Mouse (Mus musculus) limb, embryonic 12.5 days (tissue): Measurements from ENCODE around the gene Rhob. TPM values are rescaled to one million over a fixed set of nuclear protein-coding genes. Genes with fewer than 3 reads are reported as not detected.

Source experiments
- ATAC-seq: fragments of 200-750 bp; cut with Nextera tagmentation; 2 replicates; pipeline ENCODE4 v1.8.0; 2017; ENCODE audit warnings: low read depth, moderate TSS enrichment; ENCODE audit not compliant: insufficient number of reproducible peaks, insufficient read depth, low FRiP score, low TSS enrichment
- H3K27ac ChIP-seq: fragments of 300-500 bp; sonication (generic); 2 replicates; pipeline ENCODE4 v1.5.1; 2016; ENCODE audit warnings: mild to moderate bottlenecking, moderate library complexity
- H3K27me3 ChIP-seq: fragments of 300-500 bp; sonication (generic); 2 replicates; pipeline ENCODE4 v1.6.1; 2016; ENCODE audit warnings: mild to moderate bottlenecking, moderate library complexity
- H3K36me3 ChIP-seq: fragments of 300-500 bp; sonication (generic); 2 replicates; pipeline ENCODE4 v1.6.1; 2016; ENCODE audit warnings: mild to moderate bottlenecking, moderate library complexity
- H3K4me1 ChIP-seq: fragments of 300-500 bp; sonication (generic); replicated peaks from 2 replicates; pipeline ENCODE4 v1.6.1; 2016
- H3K4me2 ChIP-seq: fragments of 300-500 bp; sonication (generic); 2 replicates; pipeline ENCODE4 v1.6.1; 2016; ENCODE audit warnings: mild to moderate bottlenecking, moderate library complexity
- H3K4me3 ChIP-seq: fragments of 300-500 bp; sonication (generic); replicated peaks from 2 replicates; pipeline ENCODE4 v1.5.1; 2016; ENCODE audit warnings: mild to moderate bottlenecking
- H3K9ac ChIP-seq: fragments of 300-500 bp; sonication (generic); replicated peaks from 2 replicates; pipeline ENCODE4 v1.6.1; 2016; ENCODE audit warnings: mild to moderate bottlenecking, moderate library complexity
- H3K9me3 ChIP-seq: fragments of 300-500 bp; sonication (generic); 2 replicates; pipeline ENCODE4 v1.6.1; 2016; ENCODE audit warnings: mild to moderate bottlenecking, moderate library complexity
- WGBS: fragments of 180-500 bp; shearing (Covaris S2); methylation state at CpG from one replicate; pipeline ENCODE4 v1.1.7; 2016; 5-methylcytosine and 5-hydroxymethylcytosine counted together
- polyA plus RNA-seq: library from polyadenylated mRNA; unstranded; fragments of >200 nt; fragmentation: Nextera tagmentation; extraction: Ambion mirVana; gene quantifications from 2 replicates; pipeline ENCODE4 v1.2.1, GENCODE M21; 2016

Rhob gene
- polyA plus RNA-seq, 1 experiment from 2014 or later = 35.1 TPM

DNA sequence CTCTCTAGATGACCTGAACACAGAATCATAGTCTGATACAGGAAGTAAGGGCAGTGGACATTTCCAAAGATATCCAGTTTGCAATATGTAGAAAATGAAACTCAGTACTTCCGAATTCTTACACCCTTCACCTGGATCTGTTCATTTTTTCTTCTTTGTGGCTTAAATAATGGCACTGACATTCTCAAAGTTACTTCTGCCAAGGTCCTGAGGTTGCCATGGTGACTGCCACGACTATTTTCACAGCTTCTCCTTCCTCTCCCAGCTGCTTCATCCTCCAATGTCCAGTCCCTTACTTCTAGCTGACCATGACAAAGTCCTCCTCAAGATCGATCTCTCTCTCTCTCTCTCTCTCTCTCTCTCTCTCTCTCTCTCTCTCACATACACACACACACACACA is 6.4 kb downstream of the Rhob start:
- ATAC-seq = no peak
- Histone ChIP-seq H3K4me2 (no peak overlapping the region), H3K36me3 (no peaks in the 10 kb centered on the region), H3K27me3 (no peaks in the 10 kb centered on the region), H3K4me1 (peaks cover 23% of the 10 kb centered on the region), H3K27ac (no peak overlapping the region), H3K9ac (no peak overlapping the region), H3K9me3 (no peaks in the 10 kb centered on the region), H3K4me3 (no peak overlapping the region)
- 61% methylated on average over 3 of the region's 3 CpGs for WGBS

DNA sequence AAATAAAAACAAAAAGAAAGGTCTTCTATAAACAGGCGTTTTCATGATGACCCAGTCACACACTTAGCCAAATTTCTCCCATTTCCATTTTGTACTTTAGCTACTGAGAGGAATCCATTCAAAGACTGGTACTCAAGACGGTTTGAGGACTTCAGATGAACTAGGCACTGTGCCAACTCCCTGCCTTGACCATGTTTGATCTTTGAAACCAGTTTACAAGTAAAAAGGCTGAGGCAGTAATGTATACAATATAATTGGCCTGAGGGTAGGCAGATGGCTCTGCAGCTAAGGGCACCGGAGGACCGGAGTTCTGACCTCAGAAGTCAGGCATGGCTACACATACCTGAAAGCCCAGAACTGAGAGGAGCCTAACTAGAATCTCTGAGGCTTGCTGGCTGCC is 10.7 kb downstream of the Rhob start:
- no peak overlapping the region for H3K4me3 ChIP-seq
- H3K4me1 ChIP-seq = 0 out of 2 replicates have a peak, but pooled peaks cover 3% of the 10 kb centered on the region
- no peaks in the 10 kb centered on the region for H3K9me3 ChIP-seq
- H3K27ac ChIP-seq = no peak overlapping the region
- no peak overlapping the region for H3K9ac ChIP-seq
- H3K36me3 ChIP-seq = no peaks in the 10 kb centered on the region
- 62% methylated on average over 4 of the region's 4 CpGs for WGBS
- ATAC-seq = no peak
- no peak overlapping the region for H3K4me2 ChIP-seq
- no peaks in the 10 kb centered on the region for H3K27me3 ChIP-seq

DNA sequence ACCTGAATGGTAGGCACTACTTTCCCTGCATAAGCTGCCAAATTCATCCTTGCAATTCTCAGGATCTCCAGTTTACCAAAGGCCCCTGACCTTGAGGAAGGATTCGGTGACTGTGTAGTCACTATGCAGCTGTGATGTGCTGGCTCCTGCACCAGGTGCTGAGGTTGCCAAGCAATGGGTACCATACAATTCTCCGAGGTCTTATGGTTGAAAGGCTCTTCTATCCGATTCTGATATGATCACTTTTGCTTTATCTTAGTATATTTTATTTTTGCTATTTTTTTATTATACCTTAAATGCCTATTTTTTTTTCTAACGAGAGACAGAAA is 11.2 kb downstream of the Rhob start:
- Histone ChIP-seq H3K27ac (no peak overlapping the region), H3K9ac (no peak overlapping the region), H3K27me3 (no peaks in the 10 kb centered on the region), H3K9me3 (no peaks in the 10 kb centered on the region), H3K4me1 (0 out of 2 replicates have a peak, but pooled peaks cover 3% of the 10 kb centered on the region), H3K36me3 (no peaks in the 10 kb centered on the region), H3K4me2 (no peak overlapping the region), H3K4me3 (no peak overlapping the region)
- 91% methylated on average over 4 of the region's 4 CpGs for whole genome bisulfite sequencing
- ATAC-seq = no peak

DNA sequence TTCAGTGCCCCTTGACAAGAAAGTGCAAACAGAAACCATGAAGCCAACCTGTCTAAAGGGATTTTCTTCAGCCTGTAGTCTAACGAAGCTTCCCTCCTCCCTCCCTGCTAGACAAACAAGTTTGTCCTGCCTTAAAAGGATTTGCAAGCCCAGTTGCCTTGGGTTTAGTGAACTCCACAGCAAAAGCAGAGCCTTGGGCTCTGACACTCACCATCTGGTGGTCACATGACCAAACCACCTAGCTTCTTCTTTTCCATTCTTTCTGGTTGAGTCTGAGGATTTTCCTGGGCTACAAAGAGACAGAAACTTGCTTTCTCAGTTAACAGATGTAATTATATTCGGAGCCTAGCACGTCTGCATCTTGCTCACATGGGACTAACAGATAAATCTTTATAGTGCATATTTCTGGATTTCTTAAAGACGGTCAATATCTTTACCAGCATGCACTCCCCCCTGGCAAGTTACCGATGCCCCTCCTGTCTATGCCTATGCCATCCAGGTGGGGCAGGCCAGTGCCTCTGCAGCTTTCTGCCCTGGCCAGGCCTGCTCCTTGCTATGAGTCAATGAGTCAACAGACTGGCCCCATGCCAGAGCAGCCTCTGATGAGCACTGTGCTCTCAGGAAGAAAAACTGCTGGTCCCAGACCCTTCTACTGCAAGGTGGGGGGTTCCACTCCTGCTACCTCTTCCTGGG is 11.7 kb downstream of the Rhob start:
- WGBS = 72% methylated on average over 5 of the region's 5 CpGs
- Histone ChIP-seq H3K4me3 (no peak overlapping the region), H3K4me1 (0 out of 2 replicates have a peak, but pooled peaks cover 3% of the 10 kb centered on the region), H3K36me3 (no peaks in the 10 kb centered on the region), H3K4me2 (no peak overlapping the region), H3K9me3 (no peaks in the 10 kb centered on the region), H3K27ac (no peak overlapping the region), H3K27me3 (no peaks in the 10 kb centered on the region), H3K9ac (no peak overlapping the region)
- peak; percentile 66 for ATAC-seq

DNA sequence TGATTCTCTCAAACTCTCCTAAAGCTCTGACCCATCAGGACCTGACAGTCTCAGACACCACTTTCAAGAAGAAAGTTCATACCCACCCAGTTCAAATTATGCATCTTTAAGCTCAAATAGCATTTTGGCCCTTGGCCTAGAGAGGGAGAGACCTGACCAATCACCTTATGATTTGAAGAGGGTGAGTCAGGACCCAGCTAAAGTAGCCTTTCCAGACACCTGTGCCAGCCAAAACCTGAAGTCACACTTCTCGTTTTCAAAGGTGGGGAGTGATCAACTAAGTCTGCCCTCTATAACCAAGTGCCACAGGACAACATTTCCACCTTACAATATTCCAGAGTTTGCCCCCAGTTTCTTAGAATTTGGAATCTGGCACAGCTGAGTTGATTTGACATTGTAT is 12.5 kb downstream of the Rhob start:
- Histone ChIP-seq H3K4me1 (0 out of 2 replicates have a peak, but pooled peaks cover 3% of the 10 kb centered on the region), H3K9me3 (no peaks in the 10 kb centered on the region), H3K4me2 (no peak overlapping the region), H3K9ac (no peak overlapping the region), H3K4me3 (no peak overlapping the region), H3K27me3 (no peaks in the 10 kb centered on the region), H3K36me3 (no peaks in the 10 kb centered on the region), H3K27ac (no peak overlapping the region)
- ATAC-seq = no peak
- WGBS = 78% methylated on average over 1 of the region's 1 CpGs

DNA sequence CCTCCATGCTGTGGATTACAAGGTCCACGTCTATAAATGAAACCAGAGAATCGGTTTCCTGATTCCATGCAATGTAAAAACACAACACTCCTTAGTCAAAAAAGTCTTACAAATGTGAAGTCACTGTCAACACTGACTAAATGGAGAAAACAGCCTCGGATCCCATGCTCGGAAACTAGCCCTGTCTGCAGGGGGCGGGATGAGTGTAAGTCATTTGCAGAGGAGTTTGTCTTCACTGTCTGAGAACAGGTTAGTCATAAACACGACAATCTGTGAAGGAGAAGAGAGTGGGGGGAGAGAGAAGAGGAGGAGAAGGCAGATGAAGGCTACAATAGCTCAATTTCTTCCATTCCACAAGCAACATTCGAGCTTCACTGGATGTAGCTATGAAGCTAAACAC is 14.6 kb downstream of the Rhob start:
- Histone ChIP-seq H3K9me3 (no peaks in the 10 kb centered on the region), H3K27ac (no peak overlapping the region), H3K9ac (no peak overlapping the region), H3K4me2 (no peak overlapping the region), H3K4me1 (peaks cover 7% of the 10 kb centered on the region; the same call in 1 of the 2 replicates), H3K4me3 (no peak overlapping the region), H3K27me3 (no peaks in the 10 kb centered on the region), H3K36me3 (no peaks in the 10 kb centered on the region)
- 74% methylated on average over 7 of the region's 7 CpGs for WGBS
- no peak for ATAC-seq

DNA sequence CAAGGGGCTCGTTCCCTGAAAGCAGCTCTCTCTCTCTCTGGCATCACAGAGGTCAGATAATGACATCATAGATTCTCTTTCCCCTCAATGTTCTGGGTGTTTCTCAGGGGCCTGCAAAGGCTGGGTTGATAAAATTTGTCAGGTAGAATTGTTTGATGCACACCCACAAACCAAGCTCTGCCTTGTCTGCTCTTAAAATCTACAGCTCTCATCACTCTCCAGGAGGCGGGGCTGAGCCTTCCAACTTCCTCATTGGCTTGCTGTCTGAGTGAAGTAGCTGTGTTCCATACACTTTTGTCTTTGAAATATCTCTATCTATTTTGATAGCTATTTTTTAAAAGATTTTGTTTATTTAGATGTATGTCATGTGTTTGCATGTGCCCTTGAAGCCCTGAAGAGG is 17.6 kb downstream of the Rhob start:
- Histone ChIP-seq H3K4me1 (peaks cover 4% of the 10 kb centered on the region; the same call in 1 of the 2 replicates), H3K27me3 (no peaks in the 10 kb centered on the region), H3K27ac (no peak overlapping the region), H3K9me3 (no peaks in the 10 kb centered on the region), H3K4me3 (no peak overlapping the region), H3K36me3 (no peaks in the 10 kb centered on the region), H3K9ac (no peak overlapping the region), H3K4me2 (no peak overlapping the region)
- no peak for ATAC-seq
- 56% methylated on average over 2 of the region's 2 CpGs for WGBS

DNA sequence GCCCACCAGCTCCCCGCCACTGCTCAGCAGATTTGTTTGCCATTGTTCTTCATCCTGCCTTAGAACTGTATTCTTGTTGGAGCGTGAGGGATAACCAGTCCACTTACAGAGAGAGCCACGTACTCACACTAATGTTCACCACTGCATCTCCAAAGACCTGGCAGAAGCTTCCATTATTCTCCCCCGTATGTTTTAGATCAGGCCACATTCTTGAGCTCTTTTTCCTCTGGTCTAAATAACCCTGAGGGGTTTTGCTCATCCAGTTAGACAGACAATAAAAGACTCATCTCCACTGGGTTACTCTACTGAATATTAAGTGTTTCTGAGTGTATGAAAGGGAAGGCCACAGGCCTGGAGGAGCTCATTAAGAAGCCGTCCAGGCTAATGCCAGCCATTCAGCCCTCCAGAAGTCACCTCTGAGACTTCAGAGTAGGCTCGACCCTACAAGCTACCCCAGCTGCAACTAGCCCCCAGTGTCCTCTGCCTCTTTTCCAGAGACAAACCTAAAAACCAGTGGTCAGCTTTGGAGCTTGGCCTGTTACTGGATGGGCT is 24.9 kb downstream of the Rhob start:
- no peaks in the 10 kb centered on the region for H3K27me3 ChIP-seq
- 58% methylated on average over 6 of the region's 6 CpGs for WGBS

DNA sequence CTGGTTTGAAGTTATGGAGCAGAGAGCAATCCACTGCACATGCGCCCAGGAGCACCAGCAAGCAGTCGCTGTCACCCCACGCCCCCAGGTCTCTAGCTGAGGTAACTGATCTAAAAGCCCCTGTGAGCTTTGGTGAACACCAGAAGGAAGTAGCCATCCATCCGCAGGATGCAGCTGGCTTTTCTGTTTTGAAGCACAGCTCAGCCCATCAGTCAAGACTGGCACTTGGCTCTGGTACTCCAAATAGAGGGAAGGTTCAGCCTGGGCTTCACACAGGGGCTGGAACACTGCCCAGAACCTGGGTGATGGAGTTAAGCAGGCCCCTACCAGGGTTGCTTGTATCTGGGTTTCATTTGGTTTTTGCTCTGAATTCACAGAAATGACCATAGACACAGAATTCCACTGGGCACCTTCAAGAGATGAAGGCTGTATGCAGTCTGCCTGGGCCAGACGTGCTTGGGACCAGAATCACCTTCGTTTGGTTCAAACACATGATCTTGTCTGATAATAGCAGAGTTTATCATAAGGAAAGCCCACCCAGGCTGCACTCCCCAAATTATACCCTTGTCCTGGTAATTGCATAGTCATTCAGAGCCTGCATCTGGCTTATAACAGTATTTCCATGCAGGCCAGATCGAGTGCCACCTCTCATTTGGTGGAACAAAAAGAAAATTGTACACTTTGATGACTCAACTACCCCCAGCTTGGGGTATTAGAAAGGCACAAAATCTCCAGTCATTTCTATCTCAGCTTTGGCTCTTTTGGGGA is 27.0 kb downstream of the Rhob start:
- Histone ChIP-seq H3K4me1 (no peaks in the 10 kb centered on the region), H3K4me3 (no peak overlapping the region), H3K27me3 (no peaks in the 10 kb centered on the region), H3K27ac (no peak overlapping the region), H3K36me3 (no peaks in the 10 kb centered on the region), H3K4me2 (no peak overlapping the region), H3K9me3 (no peaks in the 10 kb centered on the region), H3K9ac (no peak overlapping the region)
- ATAC-seq = no peak
- WGBS = 76% methylated on average over 7 of the region's 7 CpGs

More for the DNA sequence above, 24.9 kb downstream of the Rhob start:
- H3K9ac ChIP-seq = no peak overlapping the region
- no peak overlapping the region for H3K4me2 ChIP-seq
- no peak overlapping the region for H3K27ac ChIP-seq
- ATAC-seq = no peak
- H3K36me3 ChIP-seq = no peaks in the 10 kb centered on the region
- H3K9me3 ChIP-seq = no peaks in the 10 kb centered on the region
- H3K4me1 ChIP-seq = no peaks in the 10 kb centered on the region
- H3K4me3 ChIP-seq = no peak overlapping the region

DNA sequence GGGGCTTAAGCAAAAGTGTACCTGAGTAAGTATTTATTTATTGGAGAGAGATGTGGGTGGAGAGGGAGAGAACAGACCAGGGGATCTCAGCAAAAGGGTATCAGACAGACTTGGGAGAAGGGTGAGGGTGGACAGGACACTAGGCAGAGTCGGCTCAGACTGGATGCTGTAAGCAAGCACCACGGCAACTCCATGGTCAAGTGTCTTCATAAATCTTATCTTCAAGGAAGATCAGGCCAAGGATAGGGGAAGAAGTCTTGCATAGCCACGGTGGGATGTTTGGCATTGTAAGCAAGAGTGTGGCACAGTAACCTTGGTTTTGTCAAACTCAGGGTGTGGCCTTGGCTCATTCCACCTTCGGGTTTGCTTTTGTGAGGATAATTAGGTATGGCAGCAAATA is 27.8 kb downstream of the Rhob start:
- ATAC-seq = no peak
- no peaks in the 10 kb centered on the region for H3K9me3 ChIP-seq
- 75% methylated on average over 4 of the region's 4 CpGs for WGBS

DNA sequence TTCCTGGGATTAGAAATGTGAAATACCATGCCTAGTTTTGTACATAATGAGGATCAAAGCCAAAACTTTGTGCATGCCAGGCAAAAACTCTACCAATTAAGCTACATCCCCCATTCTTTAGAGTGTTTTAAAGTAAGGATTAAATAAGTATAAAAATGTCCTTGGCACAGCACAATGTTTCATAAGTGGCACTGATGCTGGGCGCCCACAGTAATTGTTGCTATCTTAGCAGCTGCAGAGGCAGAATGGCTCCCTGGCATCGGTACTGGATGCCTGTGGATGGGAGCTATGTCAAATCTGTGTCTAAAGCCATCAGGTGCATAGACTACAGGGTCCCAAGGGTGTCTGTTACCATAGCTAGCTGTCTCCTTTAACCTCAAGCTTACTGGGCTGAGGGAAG is 28.8 kb downstream of the Rhob start:
- H3K27ac ChIP-seq = no peak overlapping the region
- H3K9ac ChIP-seq = no peak overlapping the region
- no peaks in the 10 kb centered on the region for H3K27me3 ChIP-seq
- H3K4me2 ChIP-seq = no peak overlapping the region
- ATAC-seq = no peak
- no peaks in the 10 kb centered on the region for H3K36me3 ChIP-seq
- WGBS = 84% methylated on average over 2 of the region's 2 CpGs
- H3K4me1 ChIP-seq = peaks cover 3% of the 10 kb centered on the region; the same call in 1 of the 2 replicates
- H3K9me3 ChIP-seq = no peaks in the 10 kb centered on the region
- H3K4me3 ChIP-seq = no peak overlapping the region

More for the DNA sequence above, 27.8 kb downstream of the Rhob start:
- Histone ChIP-seq H3K4me3 (no peak overlapping the region), H3K27me3 (no peaks in the 10 kb centered on the region), H3K27ac (no peak overlapping the region), H3K4me2 (no peak overlapping the region), H3K36me3 (no peaks in the 10 kb centered on the region), H3K4me1 (0 out of 2 replicates have a peak, but pooled peaks cover 3% of the 10 kb centered on the region), H3K9ac (no peak overlapping the region)
